Mouse (Mus musculus) ES-E14 (cell line): ENCODE results near the gene Cfap157. TPM values are rescaled to one million over a fixed set of nuclear protein-coding genes. Genes with fewer than 3 reads are reported as not detected.

Experiments
- DNase-seq: peaks from one replicate; pipeline ENCODE4 v3.0.0-alpha.2; 2013; ENCODE audit warnings: low read depth, low spot score
- H3K27ac ChIP-seq: 2 replicates; pipeline ENCODE4 v1.5.1; 2012; ENCODE audit warnings: low read depth, mild to moderate bottlenecking, low read length, moderate library complexity, mixed read lengths; ENCODE audit not compliant: poor library complexity, insufficient read depth, severe bottlenecking
- H3K36me3 ChIP-seq: 2 replicates; pipeline ENCODE4 v1.6.1; 2012; ENCODE audit warnings: mild to moderate bottlenecking, low read length, moderate library complexity, mixed read lengths; ENCODE audit not compliant: control insufficient read depth, poor library complexity, insufficient read depth, severe bottlenecking
- H3K4me1 ChIP-seq, 2 experiments: fragments of 150-350 bp in 1 of 2; sonication (generic) in 1 of 2; 2 replicates each; pipeline ENCODE4 v1.6.1; 2012; ENCODE audit warnings: low read length in 2 of 2, mild to moderate bottlenecking in 1 of 2, mixed read lengths in 1 of 2; ENCODE audit not compliant: control insufficient read depth in 2 of 2, insufficient read depth in 2 of 2, poor library complexity in 1 of 2
- H3K4me3 ChIP-seq, 2 experiments: fragments of 150-350 bp in 1 of 2; sonication (generic) in 1 of 2; 2 replicates each; pipeline ENCODE4 v1.5.1; 2012; ENCODE audit warnings: low read length in 2 of 2, low read depth in 1 of 2, mild to moderate bottlenecking in 1 of 2, mixed read lengths in 1 of 2; ENCODE audit not compliant: insufficient read depth in 1 of 2, poor library complexity in 1 of 2, severe bottlenecking in 1 of 2
- H3K9ac ChIP-seq: 2 replicates; pipeline ENCODE4 v1.6.1; 2012; ENCODE audit warnings: low read depth, mild to moderate bottlenecking, low read length, mixed read lengths; ENCODE audit not compliant: poor library complexity, insufficient read depth, severe bottlenecking
- H3K9me3 ChIP-seq: fragments of 150-350 bp; sonication (generic); 2 replicates; pipeline ENCODE4 v1.6.1; 2012; ENCODE audit warnings: low read depth, mild to moderate bottlenecking, low read length; ENCODE audit not compliant: control insufficient read depth, insufficient read depth
- CHD2 ChIP-seq: IDR thresholded peaks from 2 replicates; pipeline ENCODE4 v1.6.1; 2014; ENCODE audit warnings: mild to moderate bottlenecking, low read depth, low read length, inconsistent platforms
- HCFC1 ChIP-seq: IDR thresholded peaks from 2 replicates; pipeline ENCODE4 v1.6.1; 2012; ENCODE audit warnings: low read length, inconsistent platforms, borderline replicate concordance; ENCODE audit not compliant: insufficient read depth
- MAFK ChIP-seq: IDR thresholded peaks from 2 replicates; pipeline ENCODE4 v1.6.1; 2014; ENCODE audit warnings: mild to moderate bottlenecking, low read depth, low read length, inconsistent platforms; ENCODE audit not compliant: insufficient read depth
- ZC3H11A ChIP-seq: IDR thresholded peaks from 2 replicates; pipeline ENCODE4 v1.6.1; 2012; ENCODE audit warnings: low read depth, mild to moderate bottlenecking, inconsistent platforms, low read length, borderline replicate concordance
- ZNF384 ChIP-seq: IDR thresholded peaks from 2 replicates; pipeline ENCODE4 v1.6.1; 2012; ENCODE audit warnings: low read depth, low read length, inconsistent platforms
- in situ Hi-C, 2 experiments: fragments of 600-800 bp; cut with MboI; formaldehyde crosslinking; loops; one replicate each; pipeline ENCODE4 v1.15.1; 2025; ENCODE audit warnings: low sequenced_read_pairs in 2 of 2, inconsistent platforms in 1 of 2; ENCODE audit not compliant: unreplicated experiment in 2 of 2
- total RNA-seq: library from RNA; depleted of rRNA; stranded (reverse); fragments of 300-350 nt; gene quantifications from 2 replicates; pipeline ENCODE4 v1.2.3, GENCODE M21; 2012; rRNA removed

The Cfap157 gene
- total RNA-seq = 0.32 TPM in 1 of 2 replicates, not detected in the other

DNA sequence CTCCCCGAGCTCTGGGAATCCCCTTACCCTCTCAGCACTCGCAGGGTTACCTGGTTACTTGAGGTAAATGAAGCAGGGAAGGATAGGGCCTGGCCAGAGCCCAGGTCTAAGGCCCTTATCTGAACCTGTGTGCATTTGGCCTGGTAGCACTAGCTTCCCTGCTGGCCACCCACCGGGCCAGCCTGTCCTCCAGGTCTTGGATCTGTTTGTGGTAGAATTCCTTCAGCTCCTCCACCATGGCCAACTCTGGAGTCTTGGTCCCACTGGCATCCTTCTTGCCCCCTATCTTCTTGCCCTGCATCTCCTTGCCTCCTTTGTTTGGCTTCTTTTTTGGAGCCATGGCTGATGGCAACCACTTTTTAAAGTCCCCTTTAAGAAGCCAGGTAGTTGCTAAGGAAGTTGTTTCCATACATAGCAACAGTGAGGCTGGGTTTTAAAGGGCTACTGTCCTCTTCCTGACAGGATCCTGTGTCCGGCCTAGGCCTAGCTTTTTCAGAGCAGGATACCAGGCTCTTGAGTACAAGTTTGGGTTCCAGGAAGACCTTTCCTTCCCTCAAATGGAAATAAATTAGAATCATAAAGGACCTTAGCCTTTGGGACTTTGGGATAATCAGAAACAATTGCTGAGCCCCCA, at the start of gene Cfap157:
TSS of gene Cfap157 (minus strand) at position 381 of the 634 bp plus-strand sequence.
- Histone ChIP-seq H3K36me3 (no peaks in the 10 kb centered on the region), H3K27ac (no peak within 1 kb of the TSS), H3K9me3 (no peaks in the 10 kb centered on the region), H3K4me1 (peaks cover 0 to 15% of the 10 kb centered on the region in 2 experiments; a peak in 2 of 4 replicates), H3K4me3 (no peak within 1 kb of the TSS), H3K9ac (no peak within 1 kb of the TSS)
- no peak for DNase-seq
- no peak for TF ChIP-seq ZNF384
- TF ChIP-seq CHD2 = no peak
- TF ChIP-seq ZC3H11A = no peak
- TF ChIP-seq HCFC1 = no peak
- TF ChIP-seq MAFK = no peak
- in situ Hi-C loops = no loop called here

DNA sequence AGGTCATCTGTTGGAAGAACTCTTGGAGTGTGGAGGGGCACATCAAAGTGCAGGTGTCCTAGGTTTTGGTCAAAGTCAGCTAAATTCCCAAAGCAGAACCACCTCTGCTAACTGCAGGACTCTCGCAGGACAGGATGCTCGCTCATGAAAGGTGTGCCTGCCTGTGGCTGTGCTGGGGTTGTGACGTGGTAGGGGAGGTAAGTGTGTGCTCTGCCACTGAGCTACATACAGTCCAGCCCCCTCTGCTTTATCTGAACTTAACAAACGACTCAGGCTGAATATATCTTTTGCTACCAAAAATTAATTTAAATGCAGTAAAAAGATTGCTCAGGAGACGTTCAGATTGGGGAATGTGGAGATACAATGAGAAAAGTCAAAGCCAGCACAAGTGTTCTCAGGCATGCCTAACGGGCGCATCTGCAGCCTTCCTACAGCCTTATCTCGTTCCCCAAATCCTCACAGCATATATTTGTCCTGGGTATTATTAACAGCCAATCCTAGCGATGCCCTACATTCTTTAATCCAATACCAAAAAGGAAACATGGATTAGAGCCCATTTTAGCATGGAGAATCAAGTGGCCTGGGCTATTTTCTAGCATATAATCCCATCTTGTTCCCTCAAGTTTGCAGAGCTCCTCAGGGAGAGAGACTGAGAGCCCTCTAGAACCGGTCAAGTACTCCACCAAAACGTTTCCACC, 44.9 kb upstream of the Cfap157 start:
- no peak for TF ChIP-seq CHD2
- no peak for TF ChIP-seq MAFK
- TF ChIP-seq HCFC1 = no peak
- TF ChIP-seq ZNF384 = no peak
- no peak for TF ChIP-seq ZC3H11A
- H3K4me1 ChIP-seq = no peaks in the 10 kb centered on the region

DNA sequence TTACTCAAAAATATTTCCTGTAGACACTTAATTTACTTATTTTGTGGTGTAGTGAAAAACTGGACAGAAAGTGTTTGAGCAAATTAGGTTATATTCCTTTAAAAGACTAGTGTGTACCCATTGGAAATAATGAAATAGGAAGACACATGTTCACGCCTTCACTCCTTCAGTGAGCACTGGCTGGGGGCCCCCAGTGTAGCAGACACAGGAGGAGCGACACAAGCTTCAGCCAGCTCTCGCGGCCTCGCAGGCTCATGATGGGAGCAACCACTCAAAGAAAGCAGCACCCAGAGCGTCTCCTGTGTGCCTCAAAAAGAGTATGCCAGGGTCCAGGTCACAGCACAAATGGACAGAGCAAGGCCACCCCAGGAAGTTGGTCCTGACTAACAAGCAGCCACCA, 41.6 kb upstream of the Cfap157 start:
- no peak overlapping the region for H3K9ac ChIP-seq
- no peak for TF ChIP-seq ZC3H11A
- TF ChIP-seq HCFC1 = no peak
- no peak for TF ChIP-seq CHD2
- no peak for TF ChIP-seq ZNF384
- no peak for TF ChIP-seq MAFK
- no peak overlapping the region for H3K27ac ChIP-seq
- no peaks in the 10 kb centered on the region for H3K4me1 ChIP-seq
- H3K4me3 ChIP-seq = no peak overlapping the region
- H3K36me3 ChIP-seq = no peaks in the 10 kb centered on the region; the same call in 1 of the 2 replicates
- no peaks in the 10 kb centered on the region for H3K9me3 ChIP-seq
- no peak for DNase-seq
- in situ Hi-C loops = no loop called here

More for the DNA sequence above, 44.9 kb upstream of the Cfap157 start:
- Histone ChIP-seq H3K4me3 (no peak overlapping the region), H3K9ac (no peak overlapping the region), H3K9me3 (no peaks in the 10 kb centered on the region), H3K27ac (no peak overlapping the region), H3K36me3 (no peaks in the 10 kb centered on the region)
- in situ Hi-C loops = no loop called here
- no peak for DNase-seq

DNA sequence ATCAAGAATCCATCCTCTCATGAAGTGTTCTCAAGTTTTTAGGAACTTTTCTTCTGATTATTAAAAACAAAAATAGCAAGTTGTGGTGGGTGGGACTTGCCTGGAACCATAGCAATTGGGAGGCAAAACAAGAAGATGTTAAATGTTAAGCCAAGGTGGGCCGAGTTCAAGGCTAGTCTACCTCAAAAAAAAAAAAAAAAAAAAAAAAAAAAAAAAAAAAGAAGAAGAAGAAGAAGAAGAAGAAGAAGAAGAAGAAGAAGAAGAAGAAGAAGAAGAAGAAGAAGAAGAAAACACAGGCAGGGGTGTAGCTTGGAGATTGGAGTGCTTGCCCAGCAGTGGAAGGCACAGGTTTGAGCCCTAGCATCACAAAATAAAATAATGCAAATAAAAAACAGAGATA, 40.5 kb upstream of the Cfap157 start:
- in situ Hi-C loops = no loop called here
- TF ChIP-seq ZNF384 (no peak), CHD2 (no peak), ZC3H11A (no peak), MAFK (no peak), HCFC1 (no peak)

More for the DNA sequence above, 40.5 kb upstream of the Cfap157 start:
- Histone ChIP-seq H3K27ac (no peak overlapping the region), H3K36me3 (no peaks in the 10 kb centered on the region; the same call in 1 of the 2 replicates), H3K9ac (no peak overlapping the region), H3K4me1 (no peaks in the 10 kb centered on the region), H3K4me3 (no peak overlapping the region), H3K9me3 (no peaks in the 10 kb centered on the region)
- no peak for DNase-seq
